Mouse (Mus musculus): Measurements from ENCODE around the gene C2cd2l. TPM values are rescaled to one million over a fixed set of nuclear protein-coding genes. Genes with fewer than 3 reads are reported as not detected.

C2cd2l gene
- polyA plus RNA-seq, 1 experiment from 2014 or later, result 24.8 TPM

GRCm38 (mm10) chr9:44267319-44268026 is 52.6 kb downstream of the C2cd2l start:
- ATAC-seq, result peak; percentile 3; the same call in 1 of the 2 replicates
- Histone ChIP-seq H3K4me2 (ENCODE audit: low read length) (peak overlapping the region; percentile 47), H3K27ac (ENCODE audit: low read length) (peak overlapping the region; percentile 64), H3K9ac (ENCODE audit: low read depth, low read length) (peak overlapping the region; percentile 47), H3K4me1 (ENCODE audit: control insufficient read depth, insufficient read depth, low read length) (peaks cover 22% of the 10 kb centered on the region), H3K4me3 (ENCODE audit: low read depth, low read length) (peak overlapping the region; percentile 24), H3K36me3 (ENCODE audit: control insufficient read depth, insufficient read depth, low read length) (no peaks in the 10 kb centered on the region), H3K27me3 (ENCODE audit: control insufficient read depth, insufficient read depth, low read depth, low read length) (no peaks in the 10 kb centered on the region), H3K9me3 (replicated peaks; ENCODE audit: control insufficient read depth, low read length, poor library complexity, severe bottlenecking) (no peaks in the 10 kb centered on the region)
- WGBS, result 4% methylated on average over 21 of the region's 23 CpGs

- H3K36me3 ChIP-seq (ENCODE audit: control insufficient read depth, insufficient read depth, low read length), result no peaks in the 10 kb centered on the region
- WGBS, result 40% methylated on average over 8 of the region's 8 CpGs
- H3K4me1 ChIP-seq (ENCODE audit: control insufficient read depth, insufficient read depth, low read length), result peaks cover 22% of the 10 kb centered on the region
- ATAC-seq, result 0 out of 2 replicates have a peak, but pooled peaks have one; percentile 29
- peak overlapping the region; percentile 64 for H3K27ac ChIP-seq (ENCODE audit: low read length)
- no peak overlapping the region for H3K4me2 ChIP-seq (ENCODE audit: low read length)
- H3K9ac ChIP-seq (ENCODE audit: low read depth, low read length), result peak overlapping the region; percentile 27; the same call in 1 of the 2 replicates
- H3K4me3 ChIP-seq (ENCODE audit: low read depth, low read length), result no peak overlapping the region
- no peaks in the 10 kb centered on the region for H3K9me3 ChIP-seq (replicated peaks; ENCODE audit: control insufficient read depth, low read length, poor library complexity, severe bottlenecking)
- no peaks in the 10 kb centered on the region for H3K27me3 ChIP-seq (ENCODE audit: control insufficient read depth, insufficient read depth, low read depth, low read length)
These were observed 53.4 kb downstream of the C2cd2l start for GRCm38 (mm10) chr9:44266478-44267226.

GRCm38 (mm10) chr9:44261388-44261787 is 58.7 kb downstream of the C2cd2l start:
- Histone ChIP-seq H3K27me3 (ENCODE audit: control insufficient read depth, insufficient read depth, low read depth, low read length) (no peaks in the 10 kb centered on the region), H3K36me3 (ENCODE audit: control insufficient read depth, insufficient read depth, low read length) (no peaks in the 10 kb centered on the region), H3K4me2 (ENCODE audit: low read length) (no peak overlapping the region), H3K9me3 (replicated peaks; ENCODE audit: control insufficient read depth, low read length, poor library complexity, severe bottlenecking) (no peaks in the 10 kb centered on the region), H3K4me3 (ENCODE audit: low read depth, low read length) (no peak overlapping the region), H3K27ac (ENCODE audit: low read length) (no peak overlapping the region), H3K4me1 (ENCODE audit: control insufficient read depth, insufficient read depth, low read length) (peaks cover 15% of the 10 kb centered on the region), H3K9ac (ENCODE audit: low read depth, low read length) (0 out of 2 replicates have a peak overlapping the region, but pooled peaks have one; percentile 10)
- ATAC-seq, result no peak
- 86% methylated on average over 14 of the region's 14 CpGs for WGBS

Small RNA genes lying within 50 kb of the gene (microRNA-seq; reads per million reads assigned to microRNA genes)
- not detected for gene Gm44335

Other genes with a start within 250 kb of the C2cd2l start
- 0.15 and 0.16 TPM in 2 replicates for gene Mfrp, start 218.6 kb downstream of the C2cd2l start, polyA plus RNA-seq (2015; fragmentation: Nextera tagmentation; extraction: Ambion mirVana)
- 4.6 and 5.5 TPM in 2 replicates for gene C1qtnf5, start 213.0 kb downstream of the C2cd2l start, polyA plus RNA-seq (2015; fragmentation: Nextera tagmentation; extraction: Ambion mirVana)
- gene Gm49380, start 206.8 kb downstream of the C2cd2l start, polyA plus RNA-seq (2015; fragmentation: Nextera tagmentation; extraction: Ambion mirVana), result 0.10 and 0.15 TPM in 2 replicates
- 25.6 and 26.0 TPM in 2 replicates for gene Rnf26, start 206.8 kb downstream of the C2cd2l start, polyA plus RNA-seq (2015; fragmentation: Nextera tagmentation; extraction: Ambion mirVana)
- 9.6 and 10.5 TPM in 2 replicates for gene Mcam, start 185.8 kb downstream of the C2cd2l start, polyA plus RNA-seq (2015; fragmentation: Nextera tagmentation; extraction: Ambion mirVana)
- 21.7 and 26.5 TPM in 2 replicates for gene Cbl, start 86.2 kb downstream of the C2cd2l start, polyA plus RNA-seq (2015; fragmentation: Nextera tagmentation; extraction: Ambion mirVana)
- 1.5 TPM in 1 of 2 replicates, not detected in the other for gene Ccdc153, start 79.6 kb downstream of the C2cd2l start, polyA plus RNA-seq (2015; fragmentation: Nextera tagmentation; extraction: Ambion mirVana)
- gene Pdzd3, start 68.8 kb downstream of the C2cd2l start, polyA plus RNA-seq (2015; fragmentation: Nextera tagmentation; extraction: Ambion mirVana), result 0.72 and 0.82 TPM in 2 replicates
- 5.1 and 6.1 TPM in 2 replicates for gene Nlrx1, start 51.7 kb downstream of the C2cd2l start, polyA plus RNA-seq (2015; fragmentation: Nextera tagmentation; extraction: Ambion mirVana)
- 29.7 and 33.9 TPM in 2 replicates for gene Abcg4, start 31.7 kb downstream of the C2cd2l start, polyA plus RNA-seq (2015; fragmentation: Nextera tagmentation; extraction: Ambion mirVana)
- gene Hinfp, start 14.6 kb downstream of the C2cd2l start, polyA plus RNA-seq (2015; fragmentation: Nextera tagmentation; extraction: Ambion mirVana), result 28.7 and 30.0 TPM in 2 replicates
- 36.1 and 39.6 TPM in 2 replicates for gene Dpagt1, start 5.7 kb upstream of the C2cd2l start, polyA plus RNA-seq (2015; fragmentation: Nextera tagmentation; extraction: Ambion mirVana)
- gene H2afx, start 14.4 kb upstream of the C2cd2l start, polyA plus RNA-seq (2015; fragmentation: Nextera tagmentation; extraction: Ambion mirVana), result 112 and 124 TPM in 2 replicates
- gene Hmbs, start 23.9 kb upstream of the C2cd2l start, polyA plus RNA-seq (2015; fragmentation: Nextera tagmentation; extraction: Ambion mirVana), result 54.7 and 56.2 TPM in 2 replicates
- 40.6 and 45.6 TPM in 2 replicates for gene Vps11, start 41.4 kb upstream of the C2cd2l start, polyA plus RNA-seq (2015; fragmentation: Nextera tagmentation; extraction: Ambion mirVana)
- 26.8 and 28.2 TPM in 2 replicates for gene Hyou1, start 59.2 kb upstream of the C2cd2l start, polyA plus RNA-seq (2015; fragmentation: Nextera tagmentation; extraction: Ambion mirVana)
- gene Slc37a4, start 76.6 kb upstream of the C2cd2l start, polyA plus RNA-seq (2015; fragmentation: Nextera tagmentation; extraction: Ambion mirVana), result 43.1 and 46.6 TPM in 2 replicates
- gene Rps25, start 86.9 kb upstream of the C2cd2l start, polyA plus RNA-seq (2015; fragmentation: Nextera tagmentation; extraction: Ambion mirVana), result 826 and 926 TPM in 2 replicates
- 330 and 343 TPM in 2 replicates for gene Trappc4, start 87.3 kb upstream of the C2cd2l start, polyA plus RNA-seq (2015; fragmentation: Nextera tagmentation; extraction: Ambion mirVana)
- gene Ccdc84, start 98.3 kb upstream of the C2cd2l start, polyA plus RNA-seq (2015; fragmentation: Nextera tagmentation; extraction: Ambion mirVana), result 35.7 and 39.2 TPM in 2 replicates
- not detected in 2 replicates for gene Foxr1, start 120.9 kb upstream of the C2cd2l start, polyA plus RNA-seq (2015; fragmentation: Nextera tagmentation; extraction: Ambion mirVana)
- gene Upk2, start 134.7 kb upstream of the C2cd2l start, polyA plus RNA-seq (2015; fragmentation: Nextera tagmentation; extraction: Ambion mirVana), result not detected in 2 replicates
- 10.7 and 10.8 TPM in 2 replicates for gene Bcl9l, start 162.5 kb upstream of the C2cd2l start, polyA plus RNA-seq (2015; fragmentation: Nextera tagmentation; extraction: Ambion mirVana)
- gene Cxcr5, start 241.6 kb upstream of the C2cd2l start, polyA plus RNA-seq (2015; fragmentation: Nextera tagmentation; extraction: Ambion mirVana), result 0.07 TPM in 1 of 2 replicates, not detected in the other